ENCODE assay signal across 8 mouse cellular contexts in genomic region chr9:54950575-54951321, GRCm38 (mm10). TPM values are rescaled to one million over a fixed set of nuclear protein-coding genes. Genes with fewer than 3 reads are reported as not detected.
A peak's percentile ranks its signal among the peaks of the same experiment; 100 is the strongest.
DNase-seq lines count a peak whose midpoint lies in the region; ATAC-seq lines count a peak whose summit lies in the region.

Psma4 (plus strand) TSS chr9:54950790.
AY074887 (minus strand) TSS chr9:54950998.

- peak within 1 kb of the TSS; percentile 79 for H3K9ac ChIP-seq in intestine, embryonic 14.5 days (ENCODE audit: low read length)

- under 1% methylated on average over 65 of the region's 65 CpGs for WGBS in intestine, embryonic 14.5 days

- peak within 1 kb of the TSS; percentile 90 for H3K4me2 ChIP-seq in intestine, embryonic 14.5 days (ENCODE audit: low read length)

- peak; percentile 99 for ATAC-seq in intestine, embryonic 14.5 days (replicated peaks; ENCODE audit: low FRiP score, low TSS enrichment, low read depth)

- H3K36me3 ChIP-seq in intestine, embryonic 14.5 days (ENCODE audit: control insufficient read depth, insufficient read depth, low read length) = peaks cover 37% of the 10 kb centered on the region

- H3K4me1 ChIP-seq in intestine, embryonic 14.5 days (replicated peaks; ENCODE audit: control insufficient read depth, insufficient read depth, low read length) = peaks cover 12% of the 10 kb centered on the region

- H3K27ac ChIP-seq in intestine, embryonic 14.5 days (ENCODE audit: low read depth) = peak within 1 kb of the TSS; percentile 91

- H3K4me3 ChIP-seq in intestine, embryonic 14.5 days (ENCODE audit: low read depth, low read length) = peak within 1 kb of the TSS; percentile 83

- intact Hi-C loops in left cerebral cortex, postnatal 14 days (cut with DNase I) = loop anchor here (5.0 kb wide), 1 partner anchor 33 kb away; the partner anchor contains the start of gene Hykk

- peak; percentile 88 to 91 for DNase-seq in adrenal gland, adult 18-20 months (ENCODE audit: low spot score in 2 of 2)
- DNase-seq in embryo, embryonic 11 days = peak; percentile 95
- DNase-seq in gastrocnemius, postnatal 25 days = peak; percentile 94
- peak; percentile 98 for DNase-seq in intestine, embryonic 14.5 days (ENCODE audit: low spot score)
- DNase-seq in left cerebral cortex, postnatal 14 days (ENCODE audit: low spot score in 2 of 2) = peak; percentile 85 to 89
- peak; percentile 91 for DNase-seq in mesoderm, embryonic 11.5 days (ENCODE audit: low read depth, low spot score)
- peak; percentile 80 to 84 for DNase-seq in right cerebral cortex, postnatal 36 days (ENCODE audit: low spot score in 2 of 2)
- peak; percentile 97 for DNase-seq in yolk sac, embryonic 10.5 days (ENCODE audit: low spot score)

- no peaks in the 10 kb centered on the region for H3K9me3 ChIP-seq in intestine, embryonic 14.5 days (ENCODE audit: control insufficient read depth, low read length)

- H3K27me3 ChIP-seq in intestine, embryonic 14.5 days (replicated peaks; ENCODE audit: control insufficient read depth, insufficient read depth, low read length) = no peaks in the 10 kb centered on the region

RNA-seq across cellular contexts. Expression of gene Psma4, which starts in this region (rescaled TPM):
- total RNA-seq in adrenal gland, adult 18-20 months (2021) = 100 to 1,000 TPM; 162 to 186 TPM
- 100 to 1,000 TPM; 109 to 123 TPM for total RNA-seq in gastrocnemius, postnatal 25 days (2021)
- 285 and 292 TPM in 2 replicates for polyA plus RNA-seq in intestine, embryonic 14.5 days (2014; fragmentation: Nextera tagmentation; extraction: Ambion mirVana)
- 100 to 1,000 TPM; 124 to 135 TPM for total RNA-seq in left cerebral cortex, postnatal 14 days (2021)

RNA-seq across cellular contexts. Expression of gene AY074887, which starts in this region (rescaled TPM):
- total RNA-seq in adrenal gland, adult 18-20 months (2021) = not detected
- not detected for total RNA-seq in gastrocnemius, postnatal 25 days (2021)
- 1.3 and 1.6 TPM in 2 replicates for polyA plus RNA-seq in intestine, embryonic 14.5 days (2014; fragmentation: Nextera tagmentation; extraction: Ambion mirVana)
- total RNA-seq in left cerebral cortex, postnatal 14 days (2021) = not detected

Comparison
In these comparisons a context has a peak if more than half of its experiments do, and no peak if none do; other contexts are left out.
1. Peak in every context shown above with its lines: DNase-seq, ATAC-seq, H3K4me3 ChIP-seq and H3K27ac ChIP-seq.